Mouse (Mus musculus): ENCODE results near the gene Eya2.
A peak's percentile ranks its signal among the peaks of the same experiment; 100 is the strongest.

Eya2 gene

DNA sequence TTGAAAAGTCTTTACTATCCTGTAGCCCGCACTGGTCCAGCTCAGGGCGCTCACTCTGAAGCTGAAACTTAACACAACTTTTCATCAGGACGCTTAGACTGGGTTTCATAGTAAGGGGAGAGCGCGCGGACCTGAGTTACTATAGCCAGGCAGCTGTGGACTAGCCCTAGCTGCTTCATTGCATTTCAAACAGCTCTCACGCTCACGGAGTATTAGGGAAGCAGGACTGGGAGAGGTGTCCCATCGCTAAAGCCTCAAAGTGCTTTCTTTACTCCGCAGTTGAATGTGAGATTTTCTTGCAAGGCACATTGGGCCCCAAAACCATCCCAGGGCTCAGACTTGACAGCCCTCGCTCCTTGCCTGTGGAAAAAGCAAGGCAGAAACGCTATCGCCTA is 841 bp downstream of the Eya2 start:
- DNase-seq (ENCODE audit: low spot score) = no peak

DNA sequence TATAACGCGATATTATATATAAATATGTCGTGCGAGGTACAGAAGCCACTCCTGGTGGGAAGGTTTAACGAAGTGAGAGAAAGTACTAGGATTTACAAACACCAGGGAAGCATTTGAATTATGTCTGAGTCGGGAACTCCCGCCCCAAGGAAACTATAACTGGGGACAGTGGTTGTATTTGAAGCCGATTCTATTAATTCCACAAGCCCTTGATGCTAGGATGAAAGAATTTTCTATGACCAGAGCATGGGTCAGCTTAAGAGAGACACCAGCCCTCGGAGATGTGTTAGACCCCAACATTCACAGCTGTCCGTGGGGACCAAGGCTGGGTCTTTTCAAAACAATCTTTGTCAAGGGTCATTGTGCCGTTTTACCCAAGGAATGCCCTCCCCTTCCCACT is 1.3 kb downstream of the Eya2 start:
- no peak for DNase-seq (ENCODE audit: low spot score)

DNA sequence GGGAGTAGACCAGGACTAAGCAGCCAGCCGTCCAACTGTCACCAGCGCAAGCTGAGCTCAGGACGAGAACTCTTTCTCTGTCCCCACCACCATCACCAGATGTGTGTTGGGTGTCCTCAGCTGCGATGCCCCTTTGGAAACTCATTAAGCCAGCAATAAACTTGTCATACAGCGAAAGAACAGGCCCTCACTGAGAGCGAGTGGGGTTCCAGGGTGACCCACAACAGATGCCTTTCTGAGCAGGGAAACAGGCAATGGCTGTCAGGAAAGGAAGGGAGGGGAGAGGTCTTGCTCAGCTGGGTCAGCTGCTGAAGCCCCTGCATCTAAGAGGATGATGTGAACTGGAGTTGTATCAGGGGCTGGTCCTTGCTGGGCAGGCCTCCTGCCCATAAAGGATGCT is 2.7 kb downstream of the Eya2 start:
- DNase-seq (ENCODE audit: low spot score) = no peak

DNA sequence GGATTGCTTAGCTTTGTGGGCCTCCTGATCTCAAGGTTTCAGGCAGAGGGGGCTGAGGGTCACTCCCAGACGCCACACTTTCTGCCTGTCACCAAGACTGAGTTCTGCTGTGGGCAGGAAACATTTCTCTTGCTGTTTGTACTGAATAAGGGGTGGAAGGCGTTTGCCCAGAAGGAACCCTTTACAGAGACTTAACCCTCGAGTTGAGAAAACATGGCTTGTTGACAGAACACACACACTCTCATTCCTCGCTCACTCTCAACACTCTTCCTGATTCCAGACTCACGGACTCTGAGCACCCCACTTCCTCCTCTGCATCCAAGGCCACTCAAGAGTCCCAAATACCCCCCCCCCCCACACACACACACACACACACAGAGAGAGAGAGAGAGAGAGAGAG is 3.3 kb downstream of the Eya2 start:
- DNase-seq (ENCODE audit: low spot score) = no peak

DNA sequence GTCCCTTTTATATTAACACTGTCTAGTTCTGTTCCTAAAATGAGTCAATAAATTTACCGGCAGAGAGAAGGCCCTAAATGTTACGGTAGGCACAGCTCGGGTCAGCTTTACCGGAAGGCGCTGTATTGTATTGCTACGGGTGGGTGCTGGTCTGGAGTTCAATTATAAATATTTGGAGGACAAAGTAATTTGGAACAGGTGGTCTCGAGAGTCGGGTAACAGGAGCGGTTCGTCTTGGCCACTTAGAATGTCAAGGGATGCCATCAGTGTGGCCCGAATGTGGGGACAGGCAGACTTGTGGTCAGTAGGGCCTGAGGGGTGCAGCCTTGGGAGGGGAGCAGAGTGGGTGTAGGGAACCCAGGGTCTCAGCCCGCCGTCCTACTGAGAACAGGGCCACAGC is 4.7 kb downstream of the Eya2 start:
- no peak for DNase-seq (ENCODE audit: low spot score)

DNA sequence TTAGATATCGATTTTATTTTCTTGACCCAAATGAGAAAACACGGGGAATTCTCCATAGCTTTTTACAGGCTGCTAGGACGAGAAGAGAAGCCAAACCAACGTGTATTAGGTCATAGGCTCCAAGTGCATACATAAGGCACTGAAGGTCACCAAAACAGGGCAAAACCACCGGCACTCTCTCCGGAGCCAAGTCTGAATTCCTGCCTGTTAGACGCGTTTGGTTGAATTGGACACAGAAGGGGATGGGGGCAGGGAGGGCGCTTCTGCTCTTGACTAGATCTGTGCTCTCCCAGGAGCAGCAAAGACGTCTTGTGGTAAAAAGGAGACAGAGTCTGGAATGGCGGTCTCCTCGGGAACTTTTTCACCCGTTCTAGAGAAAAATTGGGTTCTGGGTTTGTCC is 6.1 kb downstream of the Eya2 start:
- no peak for DNase-seq (ENCODE audit: low spot score)

DNA sequence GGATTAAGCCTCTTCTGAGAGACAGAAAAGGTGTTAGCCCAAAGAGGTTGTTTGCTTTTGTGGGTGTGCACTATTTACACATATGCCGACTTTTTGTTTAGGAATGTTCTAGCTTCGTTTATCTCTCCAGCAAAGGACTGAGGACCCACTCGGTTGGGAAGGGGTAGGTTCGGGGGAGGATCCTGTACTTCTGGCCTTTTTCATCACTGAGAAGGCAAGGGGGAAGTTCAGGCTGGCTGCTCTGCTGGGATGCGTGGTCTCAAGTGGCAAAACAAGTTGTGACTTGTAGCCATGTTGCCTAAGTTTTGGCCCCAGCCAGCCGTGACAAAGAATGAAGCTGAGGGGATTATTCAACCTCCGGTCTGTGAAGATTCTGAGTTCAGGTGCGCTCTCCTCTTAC is 6.8 kb downstream of the Eya2 start:
- DNase-seq (ENCODE audit: low spot score) = no peak

DNA sequence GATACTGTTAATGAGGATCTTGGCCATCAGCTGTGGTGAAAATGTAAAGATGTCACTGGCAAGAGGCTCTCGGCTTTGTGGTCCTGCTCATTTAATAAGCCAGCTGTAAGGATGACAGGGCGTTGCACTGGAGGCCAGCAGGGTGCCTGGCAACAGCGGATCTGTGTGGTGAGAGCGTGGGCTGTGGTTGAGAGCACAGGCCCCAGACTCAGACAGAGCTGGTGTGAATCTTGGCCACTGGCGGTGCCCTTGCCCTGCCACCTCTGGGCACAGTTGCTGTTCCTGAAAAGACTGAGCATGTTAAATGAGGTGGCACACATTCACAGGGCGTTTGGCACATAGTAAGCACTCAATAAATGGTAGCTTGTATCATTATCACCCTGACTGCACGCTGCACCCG is 8.9 kb downstream of the Eya2 start:
- no peak for DNase-seq (ENCODE audit: low spot score)

DNA sequence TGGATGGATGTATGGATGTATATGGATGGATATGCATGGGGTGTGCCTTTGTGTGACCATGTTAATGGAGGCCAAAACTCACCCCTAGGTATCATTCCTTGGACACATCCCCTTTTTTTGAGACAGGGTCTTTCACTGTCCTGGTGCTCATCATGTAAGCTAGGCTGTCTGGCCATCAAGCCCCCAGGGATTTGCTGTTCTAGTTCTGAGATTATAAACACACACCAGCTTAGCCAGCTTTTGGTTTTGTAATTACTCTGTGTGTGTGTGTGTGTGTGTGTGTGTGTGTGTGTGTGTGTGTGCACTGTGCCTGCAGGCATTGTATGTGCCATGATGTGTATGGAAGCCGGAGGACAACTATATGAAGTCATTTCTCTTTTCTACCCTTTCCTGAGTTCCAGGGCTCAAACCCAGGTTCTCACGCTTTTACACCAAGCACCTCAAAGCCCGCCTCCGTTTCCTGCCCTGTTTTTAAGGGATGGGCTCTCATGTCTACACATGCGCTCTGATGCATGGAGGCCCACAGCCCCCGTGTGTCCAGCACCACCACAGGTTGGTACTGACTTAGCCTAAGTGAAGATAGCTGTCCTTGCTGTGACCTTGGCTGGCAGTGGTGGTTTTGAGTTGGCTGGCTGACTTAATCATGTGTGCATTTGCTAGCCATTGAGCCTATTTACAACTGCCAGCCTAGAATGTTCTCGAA is 16.9 kb downstream of the Eya2 start:
- DNase-seq (ENCODE audit: low spot score) = no peak

DNA sequence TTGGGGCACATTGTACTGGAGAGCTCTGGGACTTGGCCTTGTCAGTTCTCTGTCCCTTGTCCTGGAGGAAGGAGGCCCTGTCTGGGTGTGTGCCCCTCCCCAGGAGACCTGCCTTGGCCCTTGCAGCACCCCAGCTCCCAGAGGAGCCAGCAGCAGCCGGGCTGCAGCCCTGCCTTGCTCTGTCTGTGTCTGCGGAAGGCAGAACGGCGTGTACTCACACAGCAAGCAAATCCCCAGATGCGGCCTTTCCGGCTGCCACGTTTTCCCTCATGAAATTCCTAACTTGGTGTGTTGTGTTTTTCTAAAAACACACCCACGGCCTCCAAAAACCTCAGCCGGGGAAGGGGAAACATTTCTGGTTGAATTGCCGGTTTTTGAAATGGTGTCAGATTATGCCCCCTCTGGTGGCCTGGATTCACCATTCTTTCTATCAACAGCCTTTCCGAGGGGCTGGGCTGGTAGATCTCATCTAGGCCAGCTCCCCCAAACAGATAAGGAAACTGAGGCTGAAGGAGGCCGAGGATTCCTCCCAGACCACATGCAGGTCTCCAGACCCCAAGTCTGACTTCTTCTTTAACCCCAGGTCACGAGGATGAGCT is 19.0 kb downstream of the Eya2 start:
- DNase-seq (ENCODE audit: low spot score) = no peak

DNA sequence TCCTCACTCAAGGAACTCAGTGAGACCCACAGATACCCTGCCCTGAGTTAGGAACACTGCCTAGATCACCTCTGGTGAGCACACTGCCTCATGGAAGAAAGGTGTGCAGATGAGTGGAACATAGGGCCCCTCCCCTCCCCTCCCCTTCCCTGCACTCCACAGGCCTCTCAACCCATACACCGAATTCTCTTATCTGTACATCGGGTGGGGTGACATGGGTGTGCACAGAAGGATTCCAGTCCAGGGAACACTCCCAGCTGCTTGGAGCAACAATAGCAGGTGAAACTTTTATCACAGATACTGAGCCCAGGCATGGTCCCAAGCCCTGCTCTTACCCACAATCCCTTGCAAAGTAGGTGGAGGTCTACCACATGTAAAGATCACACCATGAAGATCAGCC is 26.7 kb downstream of the Eya2 start:
- no peak for DNase-seq (ENCODE audit: low spot score)

DNA sequence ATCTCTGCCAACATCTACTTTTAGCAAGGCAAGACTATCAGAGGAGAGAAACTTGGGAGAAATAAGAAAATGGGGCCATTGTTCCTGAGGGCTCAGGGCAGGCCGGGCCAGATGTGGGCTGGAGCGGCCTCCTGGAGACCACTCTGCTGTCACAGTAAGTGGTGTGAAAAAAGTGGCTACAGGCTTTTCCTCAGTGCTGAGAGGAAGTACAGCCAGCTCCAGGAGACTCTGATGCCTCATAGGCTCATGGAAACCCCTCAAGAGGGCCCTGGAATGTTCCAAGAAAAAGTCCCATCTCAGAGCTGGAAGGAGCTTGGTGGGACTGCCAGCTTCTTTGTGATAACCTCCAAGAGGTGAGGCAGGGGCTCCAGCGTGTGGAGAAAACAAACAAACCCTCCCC is 27.8 kb downstream of the Eya2 start:
- no peak for DNase-seq (ENCODE audit: low spot score)

DNA sequence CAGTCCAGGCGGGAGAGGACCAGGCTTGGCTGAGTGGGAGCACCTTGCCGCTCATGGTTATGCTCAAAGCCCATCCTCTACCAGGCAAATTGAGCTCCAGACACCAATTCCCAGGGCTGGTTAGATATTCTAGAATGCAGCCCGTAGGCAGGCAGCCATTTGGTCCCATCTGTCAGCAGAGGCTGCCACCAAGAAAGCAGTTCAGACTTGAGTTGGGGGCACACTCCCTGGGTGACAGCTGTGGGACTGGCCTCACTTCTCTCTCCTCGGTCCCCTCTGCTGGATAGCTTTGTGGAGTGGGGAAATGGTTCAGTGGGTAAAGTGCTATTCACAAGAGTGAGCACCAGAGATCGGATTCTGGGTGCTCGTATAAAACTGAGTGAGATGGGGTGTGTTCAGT is 32.0 kb downstream of the Eya2 start:
- DNase-seq (ENCODE audit: low spot score) = no peak

DNA sequence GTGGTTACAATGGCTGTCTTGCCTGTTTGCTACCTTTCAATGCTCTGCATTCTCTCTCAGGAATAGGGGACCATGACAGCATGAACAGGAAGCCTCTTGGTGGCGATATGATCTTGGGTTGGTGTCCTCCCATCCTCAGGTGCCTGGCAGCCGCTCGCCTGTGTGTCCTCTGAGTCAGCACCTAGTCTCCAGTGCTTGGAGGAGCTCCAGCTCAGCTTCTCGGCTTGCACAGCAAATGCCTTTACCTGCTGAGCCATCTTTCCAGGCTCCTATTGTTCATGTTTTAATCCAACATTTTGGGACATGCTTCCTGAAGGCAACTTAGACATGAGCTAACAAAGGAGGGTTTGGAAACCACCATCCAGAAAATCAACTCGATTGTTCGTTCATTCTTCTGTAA is 33.1 kb downstream of the Eya2 start:
- DNase-seq (ENCODE audit: low spot score) = no peak

DNA sequence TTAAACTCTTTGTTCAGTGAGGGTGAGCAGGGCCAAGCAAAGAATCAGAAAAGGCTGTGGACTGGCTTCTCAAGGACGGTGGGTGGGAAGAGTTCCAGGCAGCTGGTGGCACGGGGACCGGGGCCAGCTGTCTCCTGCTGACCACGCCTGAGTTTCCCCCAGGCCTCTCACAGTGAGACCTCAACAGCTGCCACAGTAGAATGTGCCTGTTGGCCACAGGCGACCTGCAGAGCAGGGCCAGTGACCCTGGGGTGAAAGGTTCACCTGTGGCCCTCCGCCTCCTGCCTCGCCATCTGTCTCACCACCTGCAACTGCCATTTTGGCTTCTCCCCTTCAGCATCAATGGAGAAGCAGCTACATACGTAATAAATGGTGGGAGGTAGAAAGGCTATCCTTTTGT is 35.1 kb downstream of the Eya2 start:
- DNase-seq (ENCODE audit: low spot score) = no peak

DNA sequence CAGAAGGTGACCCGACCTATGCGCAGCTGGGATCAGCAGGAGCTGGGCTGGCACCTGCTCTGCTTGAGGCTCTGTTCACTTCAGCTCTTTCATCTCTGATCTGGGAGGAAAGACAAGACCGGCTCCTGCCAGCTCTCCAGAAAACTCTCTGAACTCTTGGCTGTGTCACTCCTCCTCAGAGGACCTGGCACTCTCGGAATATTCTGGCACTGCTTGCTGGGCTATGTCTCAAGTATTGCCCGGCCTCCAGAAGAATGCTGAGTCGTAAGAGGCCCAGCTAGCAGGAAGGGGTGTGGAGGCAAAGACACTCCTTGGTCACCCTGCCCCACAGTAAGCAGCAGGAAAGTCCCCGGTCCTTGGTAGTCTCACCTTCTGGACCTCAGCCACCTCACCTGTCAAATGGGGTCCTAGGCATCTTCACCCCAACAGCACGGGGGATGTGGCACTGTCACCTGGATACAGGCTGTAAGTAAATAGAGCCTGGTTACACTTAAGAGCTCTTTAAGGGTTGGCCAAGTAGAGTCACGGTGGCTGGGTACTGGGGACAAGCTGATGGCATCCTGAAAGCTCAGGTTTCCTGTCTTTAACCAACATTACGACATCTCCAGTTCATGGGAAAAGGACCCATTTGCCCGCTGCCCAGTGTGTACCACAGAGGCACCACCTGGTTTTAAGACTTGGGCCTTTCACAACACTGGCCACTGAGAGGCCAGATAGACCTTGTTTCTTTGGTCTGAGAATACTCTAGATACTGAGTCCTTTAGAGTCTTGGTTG is 38.4 kb downstream of the Eya2 start:
- no peak for DNase-seq (ENCODE audit: low spot score)

DNA sequence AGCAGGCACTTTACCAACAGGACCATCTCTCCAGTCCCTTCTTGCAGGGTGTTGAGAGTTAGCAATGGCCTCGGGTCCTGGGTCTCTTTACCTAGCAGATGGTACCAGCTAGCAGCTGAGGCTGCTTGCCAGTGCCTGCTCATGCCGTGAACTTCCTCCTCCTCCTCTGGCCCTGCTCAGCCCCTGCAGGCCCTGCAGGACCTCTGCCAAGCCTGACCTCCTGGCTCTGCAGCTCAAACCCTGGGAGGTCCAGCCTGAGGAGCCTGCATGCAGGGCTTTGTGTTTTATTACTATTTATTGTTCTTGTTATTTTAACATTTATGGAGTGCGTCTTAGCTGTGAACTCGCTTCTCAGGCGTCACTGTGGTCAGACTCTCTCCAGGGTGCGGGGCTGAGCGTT is 39.6 kb downstream of the Eya2 start:
- no peak for DNase-seq (ENCODE audit: low spot score)

DNA sequence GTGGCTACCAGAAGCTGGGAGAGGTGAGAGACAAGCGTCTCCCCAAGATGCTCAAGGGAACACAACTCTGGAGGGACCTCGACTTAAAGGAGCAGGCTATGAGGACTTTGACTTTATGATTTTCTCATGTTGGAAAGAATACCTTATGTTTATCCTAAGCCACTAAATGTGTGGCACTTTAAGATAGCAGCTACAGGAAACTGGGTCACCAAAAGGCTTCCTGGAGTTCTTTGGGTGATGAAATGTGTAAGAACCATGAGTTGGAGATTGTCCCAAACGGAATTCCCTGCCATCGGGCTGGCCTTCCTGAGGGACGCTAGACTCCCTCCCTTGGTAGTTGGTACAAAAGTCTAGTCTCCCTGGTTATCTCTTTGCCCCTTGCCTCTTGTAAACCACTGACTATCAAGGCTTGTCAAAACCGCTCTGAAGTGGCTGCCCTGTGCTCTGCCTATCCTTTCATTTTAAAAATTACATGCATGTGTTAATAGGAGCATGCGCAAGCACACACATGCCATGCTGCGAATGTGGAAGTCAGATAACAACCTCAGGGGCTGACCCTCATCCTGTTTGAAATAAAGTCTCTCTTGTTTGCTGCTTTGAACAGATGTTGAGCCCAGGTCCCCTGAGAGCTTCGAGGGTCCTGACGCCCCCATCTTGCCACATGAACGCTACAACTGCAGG is 44.4 kb downstream of the Eya2 start:
- no peak for DNase-seq (ENCODE audit: low spot score)

DNA sequence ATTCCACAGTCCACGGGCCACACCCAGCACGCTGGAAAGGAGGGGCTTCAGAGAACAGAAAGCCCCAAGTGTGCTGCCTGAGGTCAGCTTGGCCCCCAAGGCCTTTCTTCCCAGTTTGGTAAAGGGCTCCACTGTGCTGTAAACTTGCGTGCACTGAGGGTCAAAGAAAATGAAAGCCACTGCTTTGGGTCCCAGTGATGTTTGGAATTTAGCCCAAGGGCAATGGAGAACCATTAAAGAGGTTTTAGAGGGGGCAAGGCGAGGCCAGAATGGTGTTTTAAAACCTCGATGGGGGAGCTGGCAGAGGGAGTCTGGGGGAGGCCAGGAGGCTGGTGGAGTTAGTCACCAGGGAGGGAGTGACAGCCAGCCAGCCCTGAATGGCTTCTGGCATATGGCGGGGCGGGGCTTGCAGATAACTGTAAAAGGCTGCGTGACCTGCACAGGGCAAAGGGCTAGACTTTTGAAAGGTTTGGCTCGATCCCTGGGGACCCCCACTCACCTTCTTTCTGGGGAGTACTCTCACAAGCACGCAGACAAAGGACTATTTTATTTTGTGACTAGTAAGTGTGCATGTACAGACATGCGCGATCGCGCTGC is 47.2 kb downstream of the Eya2 start:
- peak; percentile 54 for DNase-seq (ENCODE audit: low spot score)

DNA sequence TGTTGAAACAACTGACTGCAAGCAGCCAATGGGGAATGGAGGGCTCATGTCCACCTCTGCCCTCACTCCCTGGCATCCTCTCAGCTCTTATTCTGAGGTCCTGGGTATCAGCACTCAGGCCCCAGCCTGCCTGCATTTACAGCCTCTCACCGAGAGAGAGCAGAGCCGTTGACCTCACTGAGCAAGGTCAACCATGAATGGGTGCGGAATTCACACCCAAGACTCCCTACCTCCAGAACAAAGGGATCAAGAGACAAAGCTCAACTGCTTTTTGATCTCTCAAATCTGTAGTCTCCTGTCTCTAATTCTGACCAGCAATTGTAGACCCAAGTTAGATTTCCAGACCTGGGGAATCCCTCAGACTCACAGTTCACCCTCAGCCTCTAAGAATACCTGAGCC is 48.8 kb downstream of the Eya2 start:
- no peak for DNase-seq (ENCODE audit: low spot score)

DNA sequence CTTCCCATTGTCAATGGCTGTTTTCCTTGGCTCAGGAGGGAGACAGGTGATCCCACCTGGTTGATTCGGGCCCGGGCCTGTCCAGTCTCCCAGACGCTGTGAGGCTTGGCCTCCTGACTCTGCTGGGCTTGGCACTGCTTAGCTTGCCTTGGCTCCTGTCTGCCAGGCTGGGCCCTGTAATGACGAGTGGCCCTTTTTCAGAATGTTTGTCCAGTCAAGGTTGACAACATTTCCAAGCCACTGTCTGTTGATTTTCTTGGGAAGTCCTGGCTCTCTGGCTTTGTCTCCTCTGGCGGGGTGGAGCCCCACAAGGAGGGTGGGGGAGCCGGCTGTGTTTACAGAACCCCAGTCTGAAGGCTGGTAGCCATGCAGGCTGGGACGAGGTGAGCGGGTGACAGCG is 49.2 kb downstream of the Eya2 start:
- DNase-seq (ENCODE audit: low spot score) = no peak

DNA sequence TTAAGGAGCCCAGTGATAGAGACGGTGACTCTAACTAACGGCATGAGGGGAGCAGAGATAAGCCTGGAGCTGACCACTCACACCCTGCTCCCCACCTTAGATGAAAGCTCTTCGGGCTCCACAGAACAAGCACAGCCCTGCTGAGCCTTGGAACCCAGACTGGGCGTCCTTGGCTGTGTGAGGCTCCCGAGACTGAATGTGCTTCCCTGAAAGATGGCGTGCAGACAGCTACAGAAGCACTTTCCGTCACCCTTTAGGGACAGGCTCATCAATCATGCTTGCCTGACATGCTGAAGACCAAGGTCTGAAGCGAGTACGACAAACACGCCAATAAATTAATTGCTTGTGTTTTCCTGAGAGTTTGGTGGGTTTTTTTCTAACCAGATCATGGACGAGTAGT is 56.2 kb downstream of the Eya2 start:
- no peak for DNase-seq (ENCODE audit: low spot score)

DNA sequence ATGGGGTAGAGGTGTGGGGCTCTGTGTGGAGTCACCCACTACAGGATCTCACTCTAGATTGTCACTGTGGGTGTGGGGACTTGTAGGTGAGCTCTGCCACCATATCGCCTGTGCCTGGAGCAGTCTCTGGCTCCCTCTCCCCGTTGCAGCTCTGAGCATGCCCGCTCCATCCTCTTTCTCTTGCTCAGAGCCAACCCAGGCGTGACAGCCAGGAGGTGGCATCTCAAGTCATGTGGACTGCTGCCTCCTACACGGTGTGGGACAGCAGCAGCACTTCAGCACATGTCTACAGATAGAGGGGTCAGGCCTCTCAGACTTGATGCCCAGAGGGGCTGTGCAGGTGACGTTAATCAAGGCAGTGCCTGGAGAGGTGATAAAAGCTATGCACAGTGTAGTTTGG is 57.4 kb downstream of the Eya2 start:
- no peak for DNase-seq (ENCODE audit: low spot score)
